Mouse (Mus musculus): ENCODE data around the gene Tceanc2. TPM values are rescaled to one million over a fixed set of nuclear protein-coding genes. Genes with fewer than 3 reads are reported as not detected.

Gene Tceanc2
- polyA plus RNA-seq, 1 experiment = 14.0 TPM

DNA sequence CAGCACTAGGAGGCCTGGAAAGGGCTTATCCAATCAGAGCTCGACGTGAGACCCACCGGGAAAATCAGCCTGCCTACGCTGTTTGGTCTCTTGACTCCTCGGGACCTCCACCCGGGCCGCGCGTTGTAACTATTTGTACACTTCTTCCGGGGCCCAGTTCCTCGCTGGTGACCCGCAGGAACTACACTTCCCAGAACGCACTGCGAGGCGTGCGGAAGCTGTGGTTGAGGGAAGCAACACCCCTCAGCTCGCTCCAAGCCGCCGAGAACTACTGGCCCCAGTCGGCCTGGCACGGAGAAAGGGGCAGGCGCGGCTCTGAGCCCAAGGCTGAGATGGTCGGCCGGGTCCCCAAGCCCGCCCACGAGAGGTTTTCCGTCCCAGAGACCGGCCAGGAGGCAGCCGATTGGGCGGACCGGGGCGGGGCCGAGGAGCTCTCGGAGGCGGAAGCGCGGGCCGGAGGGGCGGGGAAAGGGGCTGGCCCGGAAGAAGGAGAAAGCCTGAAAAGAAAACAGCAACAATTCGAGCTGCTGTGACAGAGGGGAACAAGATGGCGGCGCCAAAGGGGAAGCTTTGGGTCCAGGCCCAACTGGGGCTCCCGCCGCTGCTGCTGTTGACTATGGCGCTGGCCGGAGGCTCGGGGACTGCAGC is 610 bp downstream of the Tceanc2 start, which contains the start of gene Tmem59:
Gene Tmem59 (plus strand): TSS at position 218 of the 648 bp plus-strand sequence.
- TF ChIP-seq POLR2A (IDR thresholded peaks at IDR 0.05; ENCODE audit: borderline replicate concordance, extremely low read depth, insufficient read depth, insufficient read length, poor library complexity, severe bottlenecking) (peak; percentile 35; the same call in 1 of the 2 replicates), CTCF (IDR thresholded peaks at IDR 0.05; ENCODE audit: borderline replicate concordance, extremely low read depth, insufficient read depth, insufficient read length) (no peak)
- DNase-seq (ENCODE audit: low read depth) = peak; percentile 98

- TF ChIP-seq CTCF (IDR thresholded peaks at IDR 0.05; ENCODE audit: borderline replicate concordance, extremely low read depth, insufficient read depth, insufficient read length) (no peak), POLR2A (IDR thresholded peaks at IDR 0.05; ENCODE audit: borderline replicate concordance, extremely low read depth, insufficient read depth, insufficient read length, poor library complexity, severe bottlenecking) (no peak)
- no peak for DNase-seq (ENCODE audit: low read depth)
These were observed 1.4 kb downstream of the Tceanc2 start for GRCm38 (mm10) chr4:107177506-107177905.

GRCm38 (mm10) chr4:107167798-107168197 is 11.1 kb downstream of the Tceanc2 start:
- DNase-seq (ENCODE audit: low read depth) = no peak
- TF ChIP-seq CTCF (IDR thresholded peaks at IDR 0.05; ENCODE audit: borderline replicate concordance, extremely low read depth, insufficient read depth, insufficient read length) = no peak
- TF ChIP-seq POLR2A (IDR thresholded peaks at IDR 0.05; ENCODE audit: borderline replicate concordance, extremely low read depth, insufficient read depth, insufficient read length, poor library complexity, severe bottlenecking) = no peak

GRCm38 (mm10) chr4:107166700-107167099 is 12.2 kb downstream of the Tceanc2 start:
- no peak for DNase-seq (ENCODE audit: low read depth)
- no peak for TF ChIP-seq CTCF (IDR thresholded peaks at IDR 0.05; ENCODE audit: borderline replicate concordance, extremely low read depth, insufficient read depth, insufficient read length)
- no peak for TF ChIP-seq POLR2A (IDR thresholded peaks at IDR 0.05; ENCODE audit: borderline replicate concordance, extremely low read depth, insufficient read depth, insufficient read length, poor library complexity, severe bottlenecking)

DNA sequence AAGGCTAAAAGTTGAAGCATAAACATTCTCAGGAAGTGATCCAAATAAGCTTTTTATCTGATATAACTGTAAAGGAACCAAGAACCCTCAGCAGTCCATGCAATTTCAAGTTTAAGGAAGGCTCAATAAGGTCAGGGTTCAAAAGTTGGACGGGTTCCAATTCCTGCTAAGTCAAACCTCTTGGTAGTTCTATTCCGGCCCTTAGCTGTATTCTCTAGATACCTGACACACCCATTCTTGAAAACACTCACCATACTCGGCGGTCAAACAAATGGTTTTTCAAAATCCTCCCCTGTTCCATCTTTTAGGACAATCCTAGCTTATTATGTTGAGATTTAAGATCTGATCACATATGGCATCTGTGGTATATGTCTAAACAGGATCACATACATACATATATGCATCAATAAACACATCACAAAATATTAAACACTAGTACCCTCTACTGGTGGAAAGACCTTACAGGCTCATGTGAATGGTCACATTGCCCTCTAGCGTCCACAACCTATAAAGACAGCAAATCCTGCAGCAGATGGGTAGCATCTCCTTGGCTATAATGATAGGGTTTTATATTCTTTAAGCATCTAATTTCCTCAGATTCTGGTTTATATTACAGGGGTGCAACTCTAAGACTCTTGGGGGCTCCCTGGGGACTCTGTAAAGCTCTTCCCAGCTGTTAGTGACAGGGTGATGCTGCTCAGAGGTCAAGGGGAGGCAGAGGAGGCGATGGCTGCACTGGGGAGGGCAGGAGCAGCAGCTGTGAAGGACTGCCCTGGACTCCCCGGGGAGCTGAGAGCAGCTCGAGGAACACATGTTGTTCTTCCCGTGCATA is 14.9 kb downstream of the Tceanc2 start:
- TF ChIP-seq POLR2A (IDR thresholded peaks at IDR 0.05; ENCODE audit: borderline replicate concordance, extremely low read depth, insufficient read depth, insufficient read length, poor library complexity, severe bottlenecking) (no peak), CTCF (IDR thresholded peaks at IDR 0.05; ENCODE audit: borderline replicate concordance, extremely low read depth, insufficient read depth, insufficient read length) (peak; percentile 90)
- peak; percentile 94 for DNase-seq (ENCODE audit: low read depth)

GRCm38 (mm10) chr4:107163341-107163740 is 15.6 kb downstream of the Tceanc2 start:
- TF ChIP-seq POLR2A (IDR thresholded peaks at IDR 0.05; ENCODE audit: borderline replicate concordance, extremely low read depth, insufficient read depth, insufficient read length, poor library complexity, severe bottlenecking) (no peak), CTCF (IDR thresholded peaks at IDR 0.05; ENCODE audit: borderline replicate concordance, extremely low read depth, insufficient read depth, insufficient read length) (no peak)

DNA sequence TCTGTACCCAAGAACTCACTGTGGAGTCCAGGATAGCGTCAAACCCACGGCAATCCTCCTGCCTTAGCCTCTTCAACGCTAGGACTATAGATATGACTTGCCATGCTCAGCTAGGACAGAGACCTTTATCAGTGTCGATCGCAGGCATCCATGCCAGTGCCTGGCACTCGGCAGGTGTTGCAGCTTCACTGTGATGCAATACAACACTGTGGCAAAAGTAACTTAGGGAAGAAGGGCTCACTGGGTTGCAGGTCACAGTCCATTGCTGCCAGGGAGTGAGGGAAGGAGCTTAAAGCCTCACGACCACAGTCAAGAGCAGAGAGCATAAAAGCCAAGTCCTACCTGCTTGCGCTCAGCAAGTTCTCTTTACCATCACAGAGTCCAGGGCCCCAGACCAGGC is 18.7 kb downstream of the Tceanc2 start:
- DNase-seq (ENCODE audit: low read depth) = no peak
- TF ChIP-seq POLR2A (IDR thresholded peaks at IDR 0.05; ENCODE audit: borderline replicate concordance, extremely low read depth, insufficient read depth, insufficient read length, poor library complexity, severe bottlenecking) (no peak), CTCF (IDR thresholded peaks at IDR 0.05; ENCODE audit: borderline replicate concordance, extremely low read depth, insufficient read depth, insufficient read length) (no peak)

More at GRCm38 (mm10) chr4:107163341-107163740, 15.6 kb downstream of the Tceanc2 start:
- peak; percentile 41 for DNase-seq (ENCODE audit: low read depth)

- no peak for DNase-seq (ENCODE audit: low read depth)
- TF ChIP-seq POLR2A (IDR thresholded peaks at IDR 0.05; ENCODE audit: borderline replicate concordance, extremely low read depth, insufficient read depth, insufficient read length, poor library complexity, severe bottlenecking) (no peak), CTCF (IDR thresholded peaks at IDR 0.05; ENCODE audit: borderline replicate concordance, extremely low read depth, insufficient read depth, insufficient read length) (no peak)
These were observed 19.6 kb downstream of the Tceanc2 start for GRCm38 (mm10) chr4:107159166-107159773.

GRCm38 (mm10) chr4:107156983-107157401 is 21.9 kb downstream of the Tceanc2 start:
- no peak for TF ChIP-seq POLR2A (IDR thresholded peaks at IDR 0.05; ENCODE audit: borderline replicate concordance, extremely low read depth, insufficient read depth, insufficient read length, poor library complexity, severe bottlenecking)
- TF ChIP-seq CTCF (IDR thresholded peaks at IDR 0.05; ENCODE audit: borderline replicate concordance, extremely low read depth, insufficient read depth, insufficient read length) = no peak
- no peak for DNase-seq (ENCODE audit: low read depth)

DNA sequence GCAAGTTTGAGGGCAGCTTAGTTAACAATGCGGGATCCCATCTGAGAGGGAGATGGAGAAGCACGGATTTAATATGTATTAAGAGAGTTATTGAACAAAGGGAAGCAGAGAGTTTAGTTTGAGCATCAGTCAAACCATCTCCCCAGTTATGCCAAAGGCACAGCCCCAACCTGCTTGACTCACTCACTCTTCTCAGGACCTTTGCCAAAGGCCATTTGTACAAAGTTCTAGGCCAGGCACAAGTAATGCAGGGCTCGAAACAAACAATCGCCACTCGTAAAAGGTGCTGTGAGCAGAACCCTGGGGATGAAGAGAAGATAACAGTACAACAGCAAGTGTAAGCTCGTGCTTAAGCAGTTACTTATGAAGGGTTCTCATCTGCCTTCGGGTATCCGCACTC is 26.3 kb downstream of the Tceanc2 start:
- TF ChIP-seq CTCF (IDR thresholded peaks at IDR 0.05; ENCODE audit: borderline replicate concordance, extremely low read depth, insufficient read depth, insufficient read length) = no peak
- no peak for TF ChIP-seq POLR2A (IDR thresholded peaks at IDR 0.05; ENCODE audit: borderline replicate concordance, extremely low read depth, insufficient read depth, insufficient read length, poor library complexity, severe bottlenecking)

DNA sequence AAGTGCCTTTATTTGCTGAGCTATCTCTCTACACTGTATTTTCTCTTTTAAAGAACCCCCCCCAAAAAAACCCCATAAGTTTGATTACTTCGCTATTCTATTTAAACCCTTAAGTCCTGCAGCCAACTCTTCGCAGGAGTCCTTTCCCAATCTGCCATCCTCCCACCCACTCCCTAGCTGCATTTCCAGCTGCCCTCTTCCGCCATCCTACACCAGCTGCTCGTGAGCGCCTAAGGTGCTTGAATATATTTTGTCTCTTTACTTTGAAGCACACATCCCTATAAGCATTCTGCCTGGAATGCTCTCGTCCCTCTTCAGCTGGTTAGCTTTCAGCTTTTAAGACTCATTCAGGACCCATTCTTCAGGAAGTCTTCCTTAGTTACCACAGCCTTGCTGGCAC is 27.9 kb downstream of the Tceanc2 start:
- DNase-seq (ENCODE audit: low read depth) = no peak

More for the DNA sequence above, 26.3 kb downstream of the Tceanc2 start:
- no peak for DNase-seq (ENCODE audit: low read depth)

More for the DNA sequence above, 27.9 kb downstream of the Tceanc2 start:
- TF ChIP-seq POLR2A (IDR thresholded peaks at IDR 0.05; ENCODE audit: borderline replicate concordance, extremely low read depth, insufficient read depth, insufficient read length, poor library complexity, severe bottlenecking) (no peak), CTCF (IDR thresholded peaks at IDR 0.05; ENCODE audit: borderline replicate concordance, extremely low read depth, insufficient read depth, insufficient read length) (no peak)

Data from brain, embryonic 14.5 days (tissue).